Mouse (Mus musculus) heart, adult 2 months (tissue): ENCODE measurements at regions not wholly inside any gene's neighbourhood (a gene's known extent, or its start where the extent isn't known, plus 50 kb on each side); places are given as distances from the start of the nearest gene placed in this dataset.

ENCODE experiments used
- DNase-seq, 2 experiments: peaks; one replicate each; pipeline ENCODE4 v3.0.0; 2021
- H3K27ac ChIP-seq: fragments of 200-600 bp; 2 replicates; pipeline ENCODE4 v1.8.1; 2022
- H3K27me3 ChIP-seq: fragments of 200-500 bp; 2 replicates; pipeline ENCODE4 v1.6.1; 2012; ENCODE audit warnings: mild to moderate bottlenecking, low read length, inconsistent platforms, mixed read lengths; ENCODE audit not compliant: control insufficient read depth, insufficient read depth
- H3K36me3 ChIP-seq: fragments of 200-500 bp; 2 replicates; pipeline ENCODE4 v1.6.1; 2012; ENCODE audit warnings: low read length, inconsistent platforms; ENCODE audit not compliant: control insufficient read depth, insufficient read depth
- H3K4me1 ChIP-seq: fragments of 200-500 bp; 2 replicates; pipeline ENCODE4 v1.6.1; 2011; ENCODE audit warnings: low read length; ENCODE audit not compliant: control insufficient read depth, insufficient read depth
- H3K4me3 ChIP-seq: fragments of 200-600 bp; 2 replicates; pipeline ENCODE4 v1.8.1; 2022
- H3K79me2 ChIP-seq: fragments of 200-500 bp; replicated peaks from 2 replicates; pipeline ENCODE4 v1.6.1; 2012; ENCODE audit warnings: mild to moderate bottlenecking, inconsistent platforms, low read length, moderate library complexity, mixed read lengths; ENCODE audit not compliant: control insufficient read depth, insufficient read depth
- H3K9ac ChIP-seq: fragments of 200-500 bp; 2 replicates; pipeline ENCODE4 v1.6.1; 2012; ENCODE audit warnings: low read depth, mild to moderate bottlenecking, control low read depth, inconsistent platforms, low read length, mixed read lengths
- CTCF ChIP-seq: fragments of 200-600 bp; IDR thresholded peaks from 2 replicates; pipeline ENCODE4 v1.8.1; 2022; ENCODE audit warnings: antibody characterized with exemption, mild to moderate bottlenecking, moderate library complexity
- EP300 ChIP-seq: fragments of 200-500 bp; IDR thresholded peaks from 2 replicates; pipeline ENCODE4 v1.6.1; 2011; ENCODE audit warnings: low read depth, low read length, control low read depth; ENCODE audit not compliant: insufficient read depth
- POLR2A ChIP-seq: fragments of 200-500 bp; IDR thresholded peaks from 2 replicates; pipeline ENCODE4 v1.6.1; 2011; ENCODE audit warnings: mild to moderate bottlenecking, low read depth, low read length, control low read depth; ENCODE audit not compliant: insufficient read depth
- WGBS: fragments of 180-500 bp; shearing (Covaris S2); methylation state at CpG from one replicate; pipeline ENCODE4 v1.1.7; 2018; 5-methylcytosine and 5-hydroxymethylcytosine counted together
- intact Hi-C: fragments of 180-260 bp; cut with DNase I; formaldehyde crosslinking; loops from one replicate; pipeline ENCODE4 v1.15.1; 2025

GRCm38 (mm10) chr12:58440666-58441065, 171.6 kb upstream of the Clec14a start:
- no peak overlapping the region for H3K9ac ChIP-seq
- intact Hi-C loops = no loop called here
- H3K27me3 ChIP-seq = no peaks in the 10 kb centered on the region
- H3K27ac ChIP-seq = no peak overlapping the region
- TF ChIP-seq CTCF = no peak
- TF ChIP-seq EP300 = no peak
- no peak for TF ChIP-seq POLR2A
- no peak for DNase-seq
- no peaks in the 10 kb centered on the region for H3K79me2 ChIP-seq
- no peak overlapping the region for H3K4me3 ChIP-seq
- no peaks in the 10 kb centered on the region for H3K36me3 ChIP-seq
- H3K4me1 ChIP-seq = no peaks in the 10 kb centered on the region; the same call in 1 of the 2 replicates

GRCm38 (mm10) chr12:58437031-58437430, 167.9 kb upstream of the Clec14a start:
- no peak for TF ChIP-seq EP300
- no peak for TF ChIP-seq POLR2A
- no peak for TF ChIP-seq CTCF
- WGBS = 79% methylated on average over 6 of the region's 6 CpGs
- H3K36me3 ChIP-seq = no peaks in the 10 kb centered on the region
- no peak for DNase-seq
- H3K79me2 ChIP-seq = no peaks in the 10 kb centered on the region
- no peak overlapping the region for H3K9ac ChIP-seq
- no peaks in the 10 kb centered on the region for H3K4me1 ChIP-seq
- no peaks in the 10 kb centered on the region for H3K27me3 ChIP-seq
- H3K4me3 ChIP-seq = no peak overlapping the region
- intact Hi-C loops = no loop called here
- no peak overlapping the region for H3K27ac ChIP-seq

- no peaks in the 10 kb centered on the region for H3K4me1 ChIP-seq
- H3K36me3 ChIP-seq = no peaks in the 10 kb centered on the region
- no peak overlapping the region for H3K4me3 ChIP-seq
- 71% methylated on average over 5 of the region's 5 CpGs for WGBS
- intact Hi-C loops = no loop called here
- no peaks in the 10 kb centered on the region for H3K27me3 ChIP-seq
- H3K9ac ChIP-seq = no peak overlapping the region
- no peak for TF ChIP-seq CTCF
- TF ChIP-seq POLR2A = no peak
- TF ChIP-seq EP300 = no peak
- H3K79me2 ChIP-seq = no peaks in the 10 kb centered on the region
- no peak for DNase-seq
- H3K27ac ChIP-seq = no peak overlapping the region
Measured at GRCm38 (mm10) chr12:58434504-58434903, 165.4 kb upstream of the Clec14a start.

GRCm38 (mm10) chr12:58429929-58430328, 160.8 kb upstream of the Clec14a start:
- Histone ChIP-seq H3K36me3 (no peaks in the 10 kb centered on the region), H3K27ac (no peak overlapping the region), H3K9ac (no peak overlapping the region), H3K27me3 (no peaks in the 10 kb centered on the region), H3K4me1 (no peaks in the 10 kb centered on the region), H3K79me2 (no peaks in the 10 kb centered on the region), H3K4me3 (no peak overlapping the region)
- 80% methylated on average over 5 of the region's 5 CpGs for WGBS
- no peak for TF ChIP-seq EP300
- TF ChIP-seq POLR2A = no peak
- no peak for TF ChIP-seq CTCF
- intact Hi-C loops = no loop called here
- DNase-seq = no peak

GRCm38 (mm10) chr12:58426758-58427157, 157.7 kb upstream of the Clec14a start:
- intact Hi-C loops = no loop called here
- Histone ChIP-seq H3K27ac (no peak overlapping the region), H3K79me2 (no peaks in the 10 kb centered on the region), H3K36me3 (no peaks in the 10 kb centered on the region), H3K27me3 (no peaks in the 10 kb centered on the region), H3K4me1 (no peaks in the 10 kb centered on the region), H3K4me3 (no peak overlapping the region), H3K9ac (no peak overlapping the region)
- 94% methylated on average over 6 of the region's 6 CpGs for WGBS
- no peak for DNase-seq
- TF ChIP-seq EP300 (no peak), CTCF (no peak)

GRCm38 (mm10) chr12:58425961-58426360, 156.9 kb upstream of the Clec14a start:
- no peaks in the 10 kb centered on the region for H3K79me2 ChIP-seq
- H3K4me1 ChIP-seq = no peaks in the 10 kb centered on the region
- DNase-seq = no peak
- WGBS = 67% methylated on average over 4 of the region's 4 CpGs
- intact Hi-C loops = no loop called here
- H3K36me3 ChIP-seq = no peaks in the 10 kb centered on the region
- H3K9ac ChIP-seq = no peak overlapping the region
- H3K4me3 ChIP-seq = no peak overlapping the region
- no peaks in the 10 kb centered on the region for H3K27me3 ChIP-seq
- TF ChIP-seq CTCF (no peak), POLR2A (no peak), EP300 (no peak)
- H3K27ac ChIP-seq = no peak overlapping the region
